Mouse (Mus musculus): ENCODE measurements around the gene Dock4. TPM values are rescaled to one million over a fixed set of nuclear protein-coding genes. Genes with fewer than 3 reads are reported as not detected.

Dock4 gene
- polyA plus RNA-seq, 1 experiment from 2014 or later: 1.8 TPM

- no peaks in the 10 kb centered on the region for H3K27me3 ChIP-seq (replicated peaks; ENCODE audit: control insufficient read depth, insufficient read depth, low read length)
- no peaks in the 10 kb centered on the region for H3K36me3 ChIP-seq (ENCODE audit: control insufficient read depth, insufficient read depth)
- H3K4me3 ChIP-seq (ENCODE audit: low read depth, low read length): no peak overlapping the region
- 66% methylated on average over 12 of the region's 12 CpGs for WGBS
- no peak overlapping the region for H3K27ac ChIP-seq (ENCODE audit: low read depth, low read length)
- no peaks in the 10 kb centered on the region for H3K9me3 ChIP-seq (ENCODE audit: control insufficient read depth)
- TF ChIP-seq CTCF (IDR thresholded peaks at IDR 0.05; ENCODE audit: low read depth): no peak
- H3K9ac ChIP-seq (ENCODE audit: low read depth, low read length): no peak overlapping the region
- H3K4me2 ChIP-seq (replicated peaks; ENCODE audit: low read depth): no peak overlapping the region
- H3K4me1 ChIP-seq (replicated peaks; ENCODE audit: control insufficient read depth, insufficient read depth, low read length): no peaks in the 10 kb centered on the region
- ATAC-seq: no peak
These were observed 40.5 kb downstream of the Dock4 start for GRCm38 (mm10) chr12:40486047-40486837.

- Histone ChIP-seq H3K4me2 (replicated peaks; ENCODE audit: low read depth) (0 out of 2 replicates have a peak overlapping the region, but pooled peaks have one; percentile 9), H3K9me3 (ENCODE audit: control insufficient read depth) (no peaks in the 10 kb centered on the region), H3K4me1 (replicated peaks; ENCODE audit: control insufficient read depth, insufficient read depth, low read length) (no peaks in the 10 kb centered on the region), H3K27ac (ENCODE audit: low read depth, low read length) (no peak overlapping the region), H3K27me3 (replicated peaks; ENCODE audit: control insufficient read depth, insufficient read depth, low read length) (no peaks in the 10 kb centered on the region), H3K4me3 (ENCODE audit: low read depth, low read length) (no peak overlapping the region), H3K36me3 (ENCODE audit: control insufficient read depth, insufficient read depth) (no peaks in the 10 kb centered on the region), H3K9ac (ENCODE audit: low read depth, low read length) (no peak overlapping the region)
- WGBS: 64% methylated on average over 11 of the region's 11 CpGs
- no peak for ATAC-seq
- TF ChIP-seq CTCF (IDR thresholded peaks at IDR 0.05; ENCODE audit: low read depth): no peak
These were observed 50.6 kb downstream of the Dock4 start for GRCm38 (mm10) chr12:40496387-40496786.

GRCm38 (mm10) chr12:40497806-40498205 lies 52.1 kb downstream of the Dock4 start:
- no peak for TF ChIP-seq CTCF (IDR thresholded peaks at IDR 0.05; ENCODE audit: low read depth)
- no peak for ATAC-seq
- Histone ChIP-seq H3K4me3 (ENCODE audit: low read depth, low read length) (no peak overlapping the region), H3K9ac (ENCODE audit: low read depth, low read length) (no peak overlapping the region), H3K36me3 (ENCODE audit: control insufficient read depth, insufficient read depth) (no peaks in the 10 kb centered on the region), H3K27ac (ENCODE audit: low read depth, low read length) (no peak overlapping the region), H3K9me3 (ENCODE audit: control insufficient read depth) (no peaks in the 10 kb centered on the region), H3K27me3 (replicated peaks; ENCODE audit: control insufficient read depth, insufficient read depth, low read length) (no peaks in the 10 kb centered on the region), H3K4me1 (replicated peaks; ENCODE audit: control insufficient read depth, insufficient read depth, low read length) (no peaks in the 10 kb centered on the region), H3K4me2 (replicated peaks; ENCODE audit: low read depth) (no peak overlapping the region)
- 53% methylated on average over 5 of the region's 5 CpGs for WGBS

GRCm38 (mm10) chr12:40498250-40498671 lies 52.5 kb downstream of the Dock4 start:
- Histone ChIP-seq H3K9me3 (ENCODE audit: control insufficient read depth) (no peaks in the 10 kb centered on the region), H3K4me3 (ENCODE audit: low read depth, low read length) (no peak overlapping the region), H3K4me1 (replicated peaks; ENCODE audit: control insufficient read depth, insufficient read depth, low read length) (no peaks in the 10 kb centered on the region), H3K36me3 (ENCODE audit: control insufficient read depth, insufficient read depth) (no peaks in the 10 kb centered on the region), H3K9ac (ENCODE audit: low read depth, low read length) (no peak overlapping the region), H3K27me3 (replicated peaks; ENCODE audit: control insufficient read depth, insufficient read depth, low read length) (no peaks in the 10 kb centered on the region), H3K4me2 (replicated peaks; ENCODE audit: low read depth) (no peak overlapping the region), H3K27ac (ENCODE audit: low read depth, low read length) (no peak overlapping the region)
- no peak for TF ChIP-seq CTCF (IDR thresholded peaks at IDR 0.05; ENCODE audit: low read depth)
- WGBS: 72% methylated on average over 7 of the region's 7 CpGs
- no peak for ATAC-seq

GRCm38 (mm10) chr12:40498928-40499626 lies 53.3 kb downstream of the Dock4 start:
- Histone ChIP-seq H3K27ac (ENCODE audit: low read depth, low read length) (no peak overlapping the region), H3K9me3 (ENCODE audit: control insufficient read depth) (no peaks in the 10 kb centered on the region), H3K9ac (ENCODE audit: low read depth, low read length) (no peak overlapping the region), H3K4me1 (replicated peaks; ENCODE audit: control insufficient read depth, insufficient read depth, low read length) (no peaks in the 10 kb centered on the region), H3K4me2 (replicated peaks; ENCODE audit: low read depth) (no peak overlapping the region), H3K27me3 (replicated peaks; ENCODE audit: control insufficient read depth, insufficient read depth, low read length) (no peaks in the 10 kb centered on the region), H3K36me3 (ENCODE audit: control insufficient read depth, insufficient read depth) (no peaks in the 10 kb centered on the region), H3K4me3 (ENCODE audit: low read depth, low read length) (no peak overlapping the region)
- no peak for TF ChIP-seq CTCF (IDR thresholded peaks at IDR 0.05; ENCODE audit: low read depth)
- ATAC-seq: no peak
- 69% methylated on average over 15 of the region's 15 CpGs for WGBS

DNA sequence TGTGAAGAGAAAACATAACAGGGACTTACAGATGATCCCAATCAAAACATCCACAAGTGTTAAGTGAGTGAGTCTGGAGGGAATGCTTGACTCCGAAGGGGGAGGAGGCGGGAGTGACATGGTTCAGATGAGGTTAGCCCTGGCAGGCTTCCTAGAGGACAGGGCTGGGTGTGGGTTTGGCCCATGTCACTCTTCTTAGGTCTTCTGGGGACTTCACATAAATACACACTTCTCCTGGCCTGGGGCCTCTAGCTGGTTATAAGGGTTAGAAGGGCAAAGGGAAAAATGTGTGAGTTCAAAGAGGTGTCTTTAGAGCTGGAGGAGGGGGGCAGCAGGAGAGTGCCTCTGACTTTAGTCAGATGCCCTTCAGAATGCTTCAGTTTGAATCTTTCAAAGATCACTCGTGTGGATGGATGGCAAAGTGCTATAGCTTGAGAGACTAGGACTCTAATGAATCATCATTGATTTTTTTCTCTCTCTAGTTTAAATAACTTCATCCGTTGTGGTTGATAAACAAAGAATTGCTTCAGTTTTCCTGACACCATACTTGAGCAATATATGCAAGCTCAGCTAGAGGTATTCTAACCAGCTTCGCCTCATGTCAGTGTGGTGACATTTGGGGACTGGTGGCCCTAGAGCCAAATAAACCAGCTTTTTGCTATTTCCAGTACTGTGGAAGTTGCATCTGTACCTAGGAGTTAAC lies 54.0 kb downstream of the Dock4 start:
- Histone ChIP-seq H3K36me3 (ENCODE audit: control insufficient read depth, insufficient read depth) (no peaks in the 10 kb centered on the region), H3K4me2 (replicated peaks; ENCODE audit: low read depth) (no peak overlapping the region), H3K4me1 (replicated peaks; ENCODE audit: control insufficient read depth, insufficient read depth, low read length) (no peaks in the 10 kb centered on the region), H3K4me3 (ENCODE audit: low read depth, low read length) (no peak overlapping the region), H3K9ac (ENCODE audit: low read depth, low read length) (no peak overlapping the region), H3K27ac (ENCODE audit: low read depth, low read length) (no peak overlapping the region), H3K9me3 (ENCODE audit: control insufficient read depth) (no peaks in the 10 kb centered on the region), H3K27me3 (replicated peaks; ENCODE audit: control insufficient read depth, insufficient read depth, low read length) (no peaks in the 10 kb centered on the region)
- ATAC-seq: no peak
- TF ChIP-seq CTCF (IDR thresholded peaks at IDR 0.05; ENCODE audit: low read depth): no peak
- WGBS: 53% methylated on average over 5 of the region's 5 CpGs
